Mouse (Mus musculus) T-helper 2 cell (primary cell): Measurements from ENCODE around the gene Xpr1.

Source experiments
- in situ Hi-C: fragments of 300-600 bp; cut with MboI, MseI; formaldehyde crosslinking; loops from one replicate; pipeline ENCODE4 v1.15.1; 2025; ENCODE audit warnings: high pct_unique_total_duplicates

The Xpr1 gene

GRCm38 (mm10) chr1:155252631-155253121, 164.5 kb downstream of the Xpr1 start:
- in situ Hi-C loops: no loop called here

DNA sequence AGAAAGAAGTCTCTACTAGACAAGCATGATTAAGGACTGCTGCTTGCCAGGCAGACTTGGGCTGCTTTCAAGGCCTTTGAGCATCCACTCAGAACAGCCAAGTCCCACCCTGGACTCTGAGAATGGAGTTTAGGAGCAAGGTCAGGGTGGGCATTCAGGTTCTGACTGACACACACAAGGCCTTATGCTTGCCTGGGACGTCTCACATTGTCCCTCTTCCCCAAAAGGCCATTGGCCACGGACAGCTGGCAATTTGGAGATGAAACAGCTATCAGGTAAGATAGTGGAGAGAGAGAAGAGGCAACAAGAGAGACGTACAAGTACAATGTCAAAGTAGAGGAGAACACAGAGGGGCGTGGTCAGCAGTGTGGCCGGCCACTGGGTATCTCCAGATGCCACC, 165.6 kb downstream of the Xpr1 start:
- in situ Hi-C loops: no loop called here

- in situ Hi-C loops: no loop called here
These were observed 166.6 kb downstream of the Xpr1 start for GRCm38 (mm10) chr1:155250531-155251135.

DNA sequence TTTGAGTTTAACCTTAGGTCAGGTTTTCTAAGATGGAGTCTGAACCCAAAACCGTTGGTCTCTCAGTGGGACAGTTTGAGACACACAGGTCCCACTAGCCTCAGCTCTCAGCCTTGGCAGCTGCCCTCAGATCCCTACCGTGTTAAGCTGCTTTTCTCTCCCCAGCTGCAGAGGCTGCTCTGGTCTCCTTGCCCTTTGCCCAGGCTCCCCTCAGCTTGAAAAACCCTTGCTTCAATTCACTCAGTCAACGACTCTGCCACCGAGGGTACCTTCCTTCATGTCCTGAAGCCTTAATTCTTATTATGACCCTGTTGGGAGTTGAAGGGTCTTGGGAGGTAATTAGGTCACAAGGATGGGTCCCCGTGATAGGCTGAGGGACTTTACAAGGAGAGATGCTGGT, 167.3 kb downstream of the Xpr1 start:
- in situ Hi-C loops: no loop called here

DNA sequence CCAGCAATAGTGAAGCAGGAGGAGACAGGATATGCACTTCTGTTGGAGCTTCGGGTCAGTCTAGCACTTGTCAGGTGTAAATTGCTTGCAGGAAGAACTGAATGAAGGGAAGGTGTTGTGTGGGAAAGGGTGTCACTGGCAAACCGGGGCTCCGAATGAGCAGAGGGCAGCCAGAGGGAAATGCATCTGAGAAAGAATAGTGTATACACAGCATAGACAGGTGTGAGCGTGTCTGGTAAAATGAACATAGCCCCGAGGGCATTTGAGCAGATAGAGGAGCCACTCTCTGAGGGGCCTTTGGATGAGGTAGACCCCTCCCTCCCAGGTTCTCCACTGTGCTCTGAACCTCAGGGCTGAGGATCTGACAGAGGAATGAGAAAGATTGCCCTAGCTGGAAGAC, 169.2 kb downstream of the Xpr1 start:
- in situ Hi-C loops: no loop called here

DNA sequence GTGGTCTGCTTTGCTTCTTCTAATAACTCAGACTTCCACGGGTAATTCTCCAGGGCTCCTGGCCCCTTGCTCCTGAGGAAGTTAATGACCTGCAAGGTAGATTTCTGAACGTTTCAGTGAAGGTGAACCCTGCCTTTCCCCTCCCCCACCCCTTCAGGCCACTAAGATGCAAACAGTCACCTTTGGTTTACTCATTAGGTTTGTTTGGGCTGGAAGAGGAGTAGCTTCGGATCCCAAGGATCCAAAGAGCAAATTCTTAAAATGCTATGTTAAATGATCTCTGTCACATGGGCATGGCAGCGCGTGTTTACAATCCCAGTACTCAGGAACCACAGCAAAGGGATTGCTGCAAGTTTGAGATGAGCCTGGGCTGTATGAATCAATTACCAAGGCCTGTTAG, 169.8 kb downstream of the Xpr1 start:
- in situ Hi-C loops: no loop called here

GRCm38 (mm10) chr1:155245516-155245915, 171.7 kb downstream of the Xpr1 start:
- in situ Hi-C loops: no loop called here

GRCm38 (mm10) chr1:155244771-155245211, 172.4 kb downstream of the Xpr1 start:
- in situ Hi-C loops: no loop called here

DNA sequence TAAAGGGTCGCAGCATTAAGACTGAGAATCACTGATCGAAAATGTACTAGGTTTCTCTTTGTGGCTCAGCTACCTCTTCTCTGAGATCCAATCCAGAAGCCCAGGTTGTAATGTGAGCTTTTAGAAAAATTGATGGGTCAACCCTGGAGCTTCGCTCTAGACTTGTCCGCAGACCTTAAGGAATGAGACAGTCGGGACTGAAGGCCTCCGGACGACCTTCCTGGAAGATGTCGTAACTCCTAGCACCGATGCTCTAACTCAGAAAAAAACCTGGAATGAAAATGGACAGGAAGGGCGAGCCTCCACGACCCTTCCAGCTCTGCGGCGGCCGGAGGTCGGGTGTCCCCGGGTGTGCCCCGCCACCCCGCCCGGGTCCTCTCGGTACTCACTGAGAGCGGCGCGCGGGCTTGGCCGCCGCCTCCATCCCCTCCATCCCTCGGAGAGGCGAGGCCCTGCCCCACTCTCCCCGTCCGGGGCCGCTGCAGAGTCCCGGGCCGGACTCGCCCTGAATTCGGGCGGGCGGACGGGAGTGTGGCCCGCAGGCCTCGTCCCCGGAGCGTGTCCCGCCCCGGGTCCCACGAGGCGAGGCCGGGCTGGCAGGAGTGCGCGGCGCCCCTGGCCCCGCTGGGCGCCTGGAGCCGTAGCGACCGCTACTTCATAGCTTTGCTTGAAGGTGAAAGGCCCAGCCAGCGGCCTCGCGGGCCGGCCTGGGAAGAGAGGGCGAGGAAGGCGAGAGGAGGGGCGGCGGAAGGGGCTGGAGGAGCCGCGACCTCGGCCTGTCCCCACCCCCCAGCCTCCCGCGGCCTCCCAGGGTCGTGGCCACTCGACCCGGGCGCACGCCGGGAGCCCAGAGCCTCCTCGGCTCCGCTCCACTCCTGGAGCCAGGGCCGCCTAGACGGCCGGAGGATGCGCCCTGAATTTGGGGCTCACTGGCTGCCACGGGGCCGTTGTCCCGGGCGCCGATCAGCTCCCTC, 173.1 kb downstream of the Xpr1 start, which contains the start of gene BC034090:
Gene BC034090 (minus strand): TSS at position 648 of the 974 bp plus-strand sequence.
- in situ Hi-C loops: no loop called here

GRCm38 (mm10) chr1:155242488-155242745, 174.8 kb downstream of the Xpr1 start:
- in situ Hi-C loops: no loop called here

DNA sequence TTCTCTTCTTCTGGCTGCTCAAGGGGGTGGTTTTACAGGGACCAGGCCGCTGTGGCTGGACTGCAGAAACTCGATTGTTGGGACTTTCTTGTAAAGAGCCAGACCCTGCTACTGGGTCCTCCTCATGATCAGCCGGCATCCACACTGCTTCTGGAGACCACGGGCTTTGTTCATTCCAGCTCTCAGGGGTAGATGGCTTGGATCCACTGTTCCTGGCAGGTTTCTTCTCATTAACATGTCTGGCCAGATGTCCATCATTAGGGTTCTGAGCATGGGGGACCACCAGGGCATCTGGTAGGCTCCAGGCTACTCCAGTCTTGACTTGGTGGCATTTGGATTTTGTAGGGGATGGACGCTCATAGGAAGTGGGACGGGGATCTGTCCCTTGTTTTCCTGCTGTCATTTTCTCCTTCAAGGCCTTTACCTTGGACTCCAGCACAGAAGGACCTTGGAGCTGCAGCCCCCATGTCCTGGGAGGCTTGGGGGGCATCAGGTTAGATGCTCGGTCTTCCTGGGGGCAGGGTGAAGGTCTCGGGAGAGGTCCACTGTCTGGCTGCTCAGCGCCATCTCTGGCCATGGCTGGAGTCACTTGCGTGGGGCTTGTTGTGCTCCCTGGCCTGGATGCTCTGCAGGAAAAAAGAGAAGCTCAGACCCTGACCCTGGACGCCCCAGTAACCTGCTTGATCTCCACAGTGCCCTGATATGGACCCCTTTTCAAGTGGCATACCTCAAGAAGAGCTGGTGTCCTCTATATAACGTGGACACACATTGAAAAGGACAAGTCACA, 175.3 kb downstream of the Xpr1 start:
- in situ Hi-C loops: no loop called here

GRCm38 (mm10) chr1:155239962-155240717, 177.1 kb downstream of the Xpr1 start:
- in situ Hi-C loops: no loop called here

DNA sequence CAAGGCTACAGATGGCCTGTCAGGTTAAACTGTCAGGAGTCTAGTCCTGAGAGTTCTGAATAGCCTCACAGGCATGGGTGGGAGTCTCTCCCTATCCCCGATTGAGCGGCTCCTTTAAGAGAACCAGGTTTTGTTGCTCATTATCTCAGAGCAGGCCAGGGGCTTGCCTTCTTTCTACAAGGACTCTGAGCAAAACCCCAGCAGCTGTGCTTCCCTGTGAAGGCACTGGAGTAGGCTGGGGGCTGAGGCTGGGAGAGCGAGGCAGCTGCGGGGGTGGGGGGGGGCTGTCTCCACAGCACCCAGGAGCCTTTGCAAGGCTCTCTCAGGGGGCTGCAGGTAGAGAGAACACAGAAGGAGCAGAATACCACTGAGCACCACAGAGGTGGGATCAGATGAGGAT, 178.0 kb downstream of the Xpr1 start:
- in situ Hi-C loops: no loop called here

DNA sequence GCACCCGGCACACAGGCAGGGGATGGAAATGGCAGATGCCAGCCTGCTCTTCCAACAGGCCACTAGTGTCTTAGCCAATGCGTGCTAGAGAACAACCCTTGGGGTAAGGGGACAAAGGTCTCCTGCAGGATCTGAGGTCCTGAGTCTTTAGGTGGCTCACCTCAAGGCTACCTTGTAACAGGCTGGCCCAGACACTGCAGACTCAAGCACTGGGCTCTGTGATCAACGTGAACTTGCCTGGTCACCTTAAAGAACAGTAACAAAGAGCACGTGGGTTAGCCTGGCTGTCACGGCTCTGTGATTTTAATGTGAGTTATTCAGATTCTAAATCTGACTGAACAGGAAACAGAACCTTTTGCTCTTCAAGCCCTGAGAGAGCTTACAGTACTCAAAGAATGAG, 179.1 kb downstream of the Xpr1 start:
- in situ Hi-C loops: no loop called here

DNA sequence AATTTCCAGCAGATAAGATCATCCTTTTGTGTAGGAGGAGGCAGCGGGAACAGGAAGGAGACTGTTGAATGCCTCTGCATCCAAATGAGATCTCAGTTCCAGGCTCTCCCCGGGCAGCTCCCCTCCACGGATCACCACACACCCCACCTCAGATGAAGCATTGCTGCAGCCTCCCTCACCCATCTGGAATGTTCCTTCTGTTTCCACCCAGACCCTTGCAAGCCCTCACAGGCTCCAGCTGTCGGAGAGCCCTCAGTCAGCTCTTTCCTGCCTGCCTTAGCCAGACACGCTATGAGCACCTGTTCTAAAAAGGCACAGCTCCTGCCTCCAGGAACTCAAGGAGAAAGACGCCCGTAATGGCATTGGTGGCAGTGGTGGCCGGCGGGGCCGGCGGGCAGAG, 179.8 kb downstream of the Xpr1 start:
- in situ Hi-C loops: no loop called here

GRCm38 (mm10) chr1:155236306-155237024, 180.8 kb downstream of the Xpr1 start:
- in situ Hi-C loops: no loop called here

- in situ Hi-C loops: no loop called here
These were observed 181.6 kb downstream of the Xpr1 start for GRCm38 (mm10) chr1:155235641-155236040.

GRCm38 (mm10) chr1:155233931-155234607, 183.1 kb downstream of the Xpr1 start:
- in situ Hi-C loops: no loop called here

DNA sequence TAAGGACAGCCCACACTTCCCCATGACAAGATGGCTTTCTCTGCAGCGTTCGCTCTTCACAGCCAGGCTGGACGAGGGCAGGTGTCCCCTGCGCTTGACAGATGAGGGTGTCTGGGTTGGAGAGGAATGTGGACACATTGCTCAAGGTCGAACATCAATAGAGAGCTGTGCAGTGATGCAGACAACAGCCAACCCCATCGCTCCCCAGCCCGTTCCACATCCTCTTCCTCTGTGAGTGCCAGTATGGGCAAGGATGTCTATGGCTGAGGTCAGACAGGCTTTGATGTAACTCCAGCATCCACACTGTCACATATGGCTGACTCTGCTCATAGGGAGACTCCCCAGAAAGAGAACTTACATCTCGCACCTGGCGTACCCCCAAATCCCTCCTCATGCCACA, 183.8 kb downstream of the Xpr1 start:
- in situ Hi-C loops: no loop called here

DNA sequence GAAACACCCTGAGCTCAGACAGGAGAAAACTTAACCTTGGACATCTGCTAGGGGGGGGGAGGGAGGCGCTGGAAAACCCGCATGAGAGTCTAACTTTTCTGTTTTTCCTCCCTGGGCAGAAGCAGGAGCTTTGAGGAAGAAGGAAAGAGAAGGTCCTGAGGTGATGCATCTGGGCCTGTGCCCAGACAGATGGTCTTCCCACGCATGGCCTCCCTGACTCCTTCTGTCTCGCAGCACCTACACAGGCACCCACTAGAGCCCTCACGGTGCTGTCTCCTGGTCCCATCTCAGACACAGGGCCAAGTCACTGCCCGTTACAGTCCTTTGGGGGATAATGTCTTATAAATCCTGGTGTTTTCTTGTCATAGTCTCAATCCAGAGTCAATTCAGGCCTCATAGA, 184.4 kb downstream of the Xpr1 start:
- in situ Hi-C loops: no loop called here
